Mouse (Mus musculus) hindbrain, embryonic 15.5 days (tissue): ENCODE data around the gene Dpagt1. TPM values are rescaled to one million over a fixed set of nuclear protein-coding genes. Genes with fewer than 3 reads are reported as not detected.
"Not testable (repeated sequence)": the region's sequence is repeated elsewhere in the genome, so short reads cannot be mapped to it uniquely, and the experiment has no call there.

Source experiments
- ATAC-seq: fragments of 200-750 bp; cut with Nextera tagmentation; 2 replicates; pipeline ENCODE4 v1.8.0; 2017; ENCODE audit warnings: low read depth, moderate number of reproducible peaks, moderate TSS enrichment; ENCODE audit not compliant: low FRiP score
- H3K27ac ChIP-seq: fragments of 300-500 bp; sonication (generic); replicated peaks from 2 replicates; pipeline ENCODE4 v1.5.1; 2015; ENCODE audit warnings: mild to moderate bottlenecking, inconsistent platforms
- H3K27me3 ChIP-seq: fragments of 300-500 bp; sonication (generic); 2 replicates; pipeline ENCODE4 v1.6.1; 2015; ENCODE audit warnings: control low read depth, inconsistent platforms
- H3K36me3 ChIP-seq: fragments of 300-500 bp; sonication (generic); 2 replicates; pipeline ENCODE4 v1.6.1; 2015; ENCODE audit warnings: control low read depth, inconsistent platforms
- H3K4me1 ChIP-seq: fragments of 300-500 bp; sonication (generic); replicated peaks from 2 replicates; pipeline ENCODE4 v1.6.1; 2015; ENCODE audit warnings: control low read depth, inconsistent platforms
- H3K4me2 ChIP-seq: fragments of 300-500 bp; sonication (generic); 2 replicates; pipeline ENCODE4 v1.6.1; 2015; ENCODE audit warnings: moderate library complexity, mild to moderate bottlenecking, inconsistent platforms
- H3K4me3 ChIP-seq: fragments of 300-500 bp; sonication (generic); 2 replicates; pipeline ENCODE4 v1.5.1; 2015; ENCODE audit warnings: mild to moderate bottlenecking, inconsistent platforms
- H3K9ac ChIP-seq: fragments of 300-500 bp; sonication (generic); 2 replicates; pipeline ENCODE4 v1.6.1; 2015; ENCODE audit warnings: inconsistent platforms
- H3K9me3 ChIP-seq: fragments of 300-500 bp; sonication (generic); 2 replicates; pipeline ENCODE4 v1.6.1; 2016; ENCODE audit warnings: control low read depth, inconsistent platforms
- WGBS: fragments of 180-500 bp; shearing (Covaris S2); methylation state at CpG from one replicate; pipeline ENCODE4 v1.1.7; 2015; 5-methylcytosine and 5-hydroxymethylcytosine counted together
- polyA plus RNA-seq: library from polyadenylated mRNA; unstranded; fragments of >200 nt; fragmentation: Nextera tagmentation; extraction: Ambion mirVana; gene quantifications from 2 replicates; pipeline ENCODE4 v1.2.1, GENCODE M21; 2015

Dpagt1 gene
- 37.5 and 38.7 TPM in 2 replicates for polyA plus RNA-seq

GRCm38 (mm10) chr9:44325768-44326370 lies at the start of gene Dpagt1:
TSS of gene Dpagt1 (plus strand) at chr9:44326019.
- H3K9ac ChIP-seq: peak within 1 kb of the TSS; percentile 71
- 4% methylated on average over 12 of the region's 12 CpGs for WGBS
- H3K9me3 ChIP-seq: no peaks in the 10 kb centered on the region
- H3K27ac ChIP-seq: peak within 1 kb of the TSS; percentile 88
- no peaks in the 10 kb centered on the region for H3K27me3 ChIP-seq
- peaks cover 18% of the 10 kb centered on the region; the same call in 1 of the 2 replicates for H3K36me3 ChIP-seq
- H3K4me1 ChIP-seq: peaks cover 18% of the 10 kb centered on the region
- peak within 1 kb of the TSS; percentile 73 for H3K4me2 ChIP-seq
- peak; percentile 68 for ATAC-seq
- peak within 1 kb of the TSS; percentile 66 for H3K4me3 ChIP-seq

- no peaks in the 10 kb centered on the region for H3K9me3 ChIP-seq
- no peaks in the 10 kb centered on the region for H3K27me3 ChIP-seq
- peaks cover 16% of the 10 kb centered on the region for H3K4me1 ChIP-seq
- H3K4me3 ChIP-seq: no peak overlapping the region
- H3K27ac ChIP-seq: no peak overlapping the region
- no peak overlapping the region for H3K9ac ChIP-seq
- H3K36me3 ChIP-seq: peaks cover 35% of the 10 kb centered on the region
- H3K4me2 ChIP-seq: no peak overlapping the region
- 72% methylated on average over 5 of the region's 5 CpGs for WGBS
- no peak for ATAC-seq
These were observed 42.6 kb upstream of the Dpagt1 start for GRCm38 (mm10) chr9:44283183-44283582.

- peak overlapping the region; percentile 66 for H3K4me3 ChIP-seq
- H3K27me3 ChIP-seq: no peaks in the 10 kb centered on the region
- no peak for ATAC-seq
- peaks cover 29% of the 10 kb centered on the region for H3K4me1 ChIP-seq
- peak overlapping the region; percentile 84; the same call in 1 of the 2 replicates for H3K9ac ChIP-seq
- no peaks in the 10 kb centered on the region for H3K9me3 ChIP-seq
- 13% methylated on average over 6 of the region's 6 CpGs for WGBS
- H3K27ac ChIP-seq: no peak overlapping the region
- peaks cover 12% of the 10 kb centered on the region for H3K36me3 ChIP-seq
- H3K4me2 ChIP-seq: peak overlapping the region; percentile 79
These were observed 39.5 kb upstream of the Dpagt1 start for GRCm38 (mm10) chr9:44286256-44286850.

- Histone ChIP-seq H3K9ac (peak overlapping the region; percentile 84), H3K4me1 (peaks cover 29% of the 10 kb centered on the region), H3K4me3 (peak overlapping the region; percentile 66), H3K27me3 (no peaks in the 10 kb centered on the region), H3K36me3 (peaks cover 10% of the 10 kb centered on the region; the same call in 1 of the 2 replicates), H3K9me3 (no peaks in the 10 kb centered on the region), H3K27ac (peak overlapping the region; percentile 75), H3K4me2 (peak overlapping the region; percentile 79)
- 4% methylated on average over 11 of the region's 11 CpGs for WGBS
- peak; percentile 39; the same call in 1 of the 2 replicates for ATAC-seq
These were observed 38.8 kb upstream of the Dpagt1 start for GRCm38 (mm10) chr9:44287003-44287400.

GRCm38 (mm10) chr9:44287401-44288075 lies 38.3 kb upstream of the Dpagt1 start:
- Histone ChIP-seq H3K4me2 (peak overlapping the region; percentile 79), H3K27ac (peak overlapping the region; percentile 75), H3K9ac (peak overlapping the region; percentile 84), H3K9me3 (no peaks in the 10 kb centered on the region), H3K4me3 (peak overlapping the region; percentile 66), H3K4me1 (peaks cover 29% of the 10 kb centered on the region), H3K36me3 (peaks cover 10% of the 10 kb centered on the region; the same call in 1 of the 2 replicates), H3K27me3 (no peaks in the 10 kb centered on the region)
- peak; percentile 49 for ATAC-seq
- WGBS: 0% methylated on average over 47 of the region's 47 CpGs

GRCm38 (mm10) chr9:44288076-44288958 lies 37.5 kb upstream of the Dpagt1 start, which contains the start of gene Abcg4:
TSS of gene Abcg4 (minus strand) at chr9:44288615.
- WGBS: under 1% methylated on average over 38 of the region's 38 CpGs
- Histone ChIP-seq H3K27ac (peak within 1 kb of the TSS; percentile 75), H3K9ac (peak within 1 kb of the TSS; percentile 84), H3K4me1 (peaks cover 29% of the 10 kb centered on the region), H3K36me3 (peaks cover 15% of the 10 kb centered on the region), H3K9me3 (no peaks in the 10 kb centered on the region), H3K4me3 (peak within 1 kb of the TSS; percentile 66), H3K4me2 (peak within 1 kb of the TSS; percentile 79), H3K27me3 (no peaks in the 10 kb centered on the region)
- ATAC-seq: peak; percentile 76

GRCm38 (mm10) chr9:44288959-44289291 lies 36.9 kb upstream of the Dpagt1 start:
- 7% methylated on average over 11 of the region's 11 CpGs for WGBS
- H3K27me3 ChIP-seq: no peaks in the 10 kb centered on the region
- H3K27ac ChIP-seq: peak overlapping the region; percentile 75
- peak; percentile 2; the same call in 1 of the 2 replicates for ATAC-seq
- H3K9ac ChIP-seq: peak overlapping the region; percentile 84
- H3K4me2 ChIP-seq: peak overlapping the region; percentile 79
- peak overlapping the region; percentile 66 for H3K4me3 ChIP-seq
- H3K4me1 ChIP-seq: peaks cover 29% of the 10 kb centered on the region
- H3K36me3 ChIP-seq: peaks cover 22% of the 10 kb centered on the region
- H3K9me3 ChIP-seq: no peaks in the 10 kb centered on the region

- Histone ChIP-seq H3K4me1 (peaks cover 13% of the 10 kb centered on the region), H3K27me3 (no peaks in the 10 kb centered on the region), H3K9ac (no peak overlapping the region), H3K27ac (no peak overlapping the region), H3K9me3 (no peaks in the 10 kb centered on the region), H3K36me3 (peaks cover 50% of the 10 kb centered on the region), H3K4me2 (no peak overlapping the region), H3K4me3 (no peak overlapping the region)
- no peak for ATAC-seq
- 76% methylated on average over 3 of the region's 3 CpGs for WGBS
These were observed 33.3 kb upstream of the Dpagt1 start for GRCm38 (mm10) chr9:44292490-44292889.

GRCm38 (mm10) chr9:44300001-44300400 lies 25.8 kb upstream of the Dpagt1 start:
- not testable (repeated sequence) for H3K4me3 ChIP-seq, H3K27me3 ChIP-seq, H3K4me2 ChIP-seq, H3K9me3 ChIP-seq, H3K27ac ChIP-seq, ATAC-seq, H3K9ac ChIP-seq
- WGBS: 97% methylated on average over 3 of the region's 3 CpGs
- peaks cover 62% of the 10 kb centered on the region for H3K36me3 ChIP-seq
- H3K4me1 ChIP-seq: peaks cover 14% of the 10 kb centered on the region

GRCm38 (mm10) chr9:44305466-44306079 lies 20.2 kb upstream of the Dpagt1 start, which contains the start of gene Hinfp:
TSS of gene Hinfp (minus strand) at chr9:44305671.
- peak; percentile 98 for ATAC-seq
- H3K36me3 ChIP-seq: peaks cover 15% of the 10 kb centered on the region
- H3K4me2 ChIP-seq: peak within 1 kb of the TSS; percentile 67
- H3K27ac ChIP-seq: peak within 1 kb of the TSS; percentile 83
- H3K9ac ChIP-seq: peak within 1 kb of the TSS; percentile 90
- H3K9me3 ChIP-seq: no peaks in the 10 kb centered on the region
- H3K4me1 ChIP-seq: peaks cover 14% of the 10 kb centered on the region
- no peaks in the 10 kb centered on the region for H3K27me3 ChIP-seq
- WGBS: under 1% methylated on average over 54 of the region's 54 CpGs
- peak within 1 kb of the TSS; percentile 71 for H3K4me3 ChIP-seq

GRCm38 (mm10) chr9:44306532-44306931 lies 19.3 kb upstream of the Dpagt1 start:
- Histone ChIP-seq H3K4me2 (no peak overlapping the region), H3K4me1 (peaks cover 14% of the 10 kb centered on the region), H3K36me3 (peaks cover 13% of the 10 kb centered on the region), H3K27ac (no peak overlapping the region), H3K4me3 (no peak overlapping the region), H3K27me3 (no peaks in the 10 kb centered on the region), H3K9ac (no peak overlapping the region), H3K9me3 (no peaks in the 10 kb centered on the region)
- WGBS: 86% methylated on average over 6 of the region's 6 CpGs
- ATAC-seq: no peak
